Mouse (Mus musculus): ENCODE data around the gene Lmntd1. TPM values are rescaled to one million over a fixed set of nuclear protein-coding genes. Genes with fewer than 3 reads are reported as not detected.

The Lmntd1 gene
- polyA plus RNA-seq, 1 experiment from 2014 or later, result 1.7 TPM

DNA sequence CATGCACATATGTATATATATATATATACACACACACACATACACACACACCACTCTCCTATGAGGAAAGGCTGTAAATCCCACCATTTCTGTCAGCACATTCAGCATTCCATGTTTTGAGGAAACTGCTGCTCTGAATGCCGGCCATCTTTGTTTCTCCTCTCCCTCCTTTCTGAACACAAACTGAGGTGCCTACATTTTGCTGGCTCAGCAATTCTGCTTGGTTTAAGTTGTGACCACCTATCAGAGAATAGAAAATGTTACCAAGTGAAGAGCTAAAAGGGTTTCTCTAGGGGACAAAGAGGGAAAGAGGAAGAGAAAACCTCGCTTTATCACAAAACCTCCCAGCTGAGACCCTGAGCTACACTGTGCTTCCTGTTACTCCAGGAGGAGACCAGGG is 20.3 kb upstream of the Lmntd1 start:
- H3K36me3 ChIP-seq (replicated peaks), result no peaks in the 10 kb centered on the region
- no peak overlapping the region for H3K27ac ChIP-seq
- no peak for ATAC-seq (replicated peaks)
- H3K4me2 ChIP-seq, result no peak overlapping the region
- WGBS, result 96% methylated on average over 2 of the region's 2 CpGs
- no peaks in the 10 kb centered on the region for H3K27me3 ChIP-seq (replicated peaks)
- no peak overlapping the region for H3K9ac ChIP-seq
- H3K4me1 ChIP-seq, result no peaks in the 10 kb centered on the region
- no peaks in the 10 kb centered on the region for H3K9me3 ChIP-seq
- no peak overlapping the region for H3K4me3 ChIP-seq

DNA sequence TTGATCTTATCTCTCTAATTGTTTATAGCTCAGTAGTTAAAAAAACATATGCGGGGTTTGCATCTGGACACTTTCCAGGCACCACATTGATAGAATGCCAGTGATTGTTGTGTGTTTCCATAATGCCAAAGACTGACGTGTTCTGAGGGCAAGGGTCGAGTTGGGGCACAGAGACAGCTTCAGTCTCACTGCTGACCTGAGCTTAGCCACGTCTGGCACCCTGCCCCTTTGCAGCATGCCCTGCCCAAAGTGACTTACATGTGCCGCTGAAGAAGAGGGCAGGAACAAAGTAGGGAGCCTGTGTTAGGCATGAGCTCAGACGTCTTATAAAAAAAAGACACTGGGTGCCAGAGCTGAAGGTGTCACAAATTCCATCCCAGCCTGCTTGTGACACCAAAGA is 16.1 kb upstream of the Lmntd1 start:
- no peak overlapping the region for H3K9ac ChIP-seq
- no peak for ATAC-seq (replicated peaks)
- 62% methylated on average over 6 of the region's 6 CpGs for WGBS

DNA sequence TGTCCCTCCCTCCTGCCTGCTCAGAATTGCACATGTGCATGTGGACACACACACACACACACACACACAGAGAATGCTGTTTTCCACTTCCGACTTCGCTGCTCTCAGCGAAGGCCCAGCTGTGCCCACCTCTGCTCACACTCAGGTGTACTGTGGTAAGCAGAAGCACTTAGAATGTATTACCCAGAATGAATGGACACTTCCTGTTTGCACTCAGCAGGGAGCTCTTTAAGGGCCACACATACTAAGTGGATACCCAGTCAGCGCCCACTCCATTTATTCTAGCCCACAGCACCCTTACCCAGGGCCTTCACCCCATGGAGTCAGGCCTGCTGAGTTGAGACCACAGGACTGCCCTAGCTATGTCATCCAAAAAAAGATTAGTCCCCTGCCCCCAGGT is 9.0 kb upstream of the Lmntd1 start:
- no peak overlapping the region for H3K27ac ChIP-seq
- H3K4me2 ChIP-seq, result no peak overlapping the region
- WGBS, result 92% methylated on average over 4 of the region's 4 CpGs
- ATAC-seq (replicated peaks), result no peak
- H3K36me3 ChIP-seq (replicated peaks), result no peaks in the 10 kb centered on the region
- H3K9me3 ChIP-seq, result no peaks in the 10 kb centered on the region
- no peak overlapping the region for H3K4me3 ChIP-seq
- H3K9ac ChIP-seq, result no peak overlapping the region
- no peaks in the 10 kb centered on the region for H3K27me3 ChIP-seq (replicated peaks)
- peaks cover 3% of the 10 kb centered on the region for H3K4me1 ChIP-seq

More for the DNA sequence above, 16.1 kb upstream of the Lmntd1 start:
- Histone ChIP-seq H3K27me3 (replicated peaks) (no peaks in the 10 kb centered on the region), H3K4me3 (no peak overlapping the region), H3K9me3 (no peaks in the 10 kb centered on the region), H3K27ac (no peak overlapping the region), H3K4me1 (peaks cover 8% of the 10 kb centered on the region), H3K36me3 (replicated peaks) (no peaks in the 10 kb centered on the region), H3K4me2 (no peak overlapping the region)

DNA sequence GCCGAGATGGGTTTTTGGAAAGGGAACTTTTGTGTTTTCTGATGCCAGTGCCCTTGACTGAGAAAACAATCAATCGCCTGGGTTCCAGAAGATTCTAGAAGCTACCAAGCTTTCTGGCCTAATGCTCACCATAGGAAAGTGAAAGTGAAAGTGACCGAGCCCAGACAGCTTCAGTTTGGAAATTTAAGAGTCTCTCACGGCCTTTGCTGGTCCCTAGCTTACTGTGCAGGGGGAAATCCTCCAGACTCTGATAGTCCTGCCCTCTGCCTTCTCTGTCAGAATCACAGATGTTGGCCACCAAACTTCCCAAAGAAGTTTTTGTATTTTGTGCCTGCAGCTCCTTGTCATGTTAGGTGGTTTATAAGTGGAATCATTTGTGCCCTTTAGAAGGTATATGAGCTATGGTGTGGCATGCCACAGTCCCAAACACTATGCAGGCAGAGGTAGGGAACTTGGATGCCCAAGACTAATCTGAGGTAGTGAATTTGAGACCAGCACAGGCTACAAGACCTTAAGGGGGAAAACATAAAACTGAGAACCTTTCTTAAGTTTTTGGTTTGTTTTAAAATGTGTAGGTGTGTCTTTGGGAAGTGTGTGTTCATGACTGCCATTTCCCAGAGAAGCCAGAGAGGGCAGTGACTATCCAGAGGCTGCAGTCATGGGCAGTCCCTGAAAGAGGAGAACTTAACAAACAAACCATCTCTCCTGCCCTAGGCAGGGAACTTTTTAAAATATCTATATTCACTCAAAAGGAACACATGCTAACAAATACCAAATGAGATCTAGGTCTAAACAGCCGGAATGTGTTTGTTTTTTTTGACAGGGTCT is 2.5 kb upstream of the Lmntd1 start:
- H3K9ac ChIP-seq, result no peak overlapping the region
- no peaks in the 10 kb centered on the region for H3K4me1 ChIP-seq
- no peak overlapping the region for H3K27ac ChIP-seq
- 91% methylated on average over 5 of the region's 5 CpGs for WGBS
- H3K9me3 ChIP-seq, result no peaks in the 10 kb centered on the region
- no peak overlapping the region for H3K4me3 ChIP-seq
- no peak for ATAC-seq (replicated peaks)
- no peak overlapping the region for H3K4me2 ChIP-seq
- H3K36me3 ChIP-seq (replicated peaks), result no peaks in the 10 kb centered on the region
- H3K27me3 ChIP-seq (replicated peaks), result no peaks in the 10 kb centered on the region

DNA sequence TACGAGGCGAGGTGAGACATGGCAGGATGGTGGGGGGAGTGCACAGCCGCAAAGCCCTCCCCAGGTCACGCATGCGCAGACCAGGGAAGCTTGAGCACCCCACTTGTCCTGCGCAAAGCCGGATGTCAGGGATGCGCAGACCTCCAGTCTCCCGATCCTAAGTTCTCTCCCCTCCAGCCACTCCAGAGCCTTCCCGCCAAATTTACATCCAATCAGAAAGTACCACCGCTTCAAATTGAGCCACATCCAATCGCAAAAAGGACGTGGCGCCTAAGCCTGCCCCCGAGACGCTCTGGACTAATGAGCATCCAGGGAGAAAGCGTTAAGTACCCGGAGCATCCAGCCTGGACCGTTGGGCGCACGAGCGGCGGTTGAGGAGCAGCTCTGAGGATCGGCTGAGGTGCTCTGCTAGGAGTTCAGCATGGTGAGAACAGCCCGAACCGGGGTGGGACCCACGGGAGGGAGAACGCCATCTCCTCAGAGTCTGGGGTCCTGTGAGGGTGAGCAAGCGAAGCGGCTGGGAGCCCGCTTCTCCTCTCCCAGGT is 1.6 kb upstream of the Lmntd1 start, which contains the start of gene Tuba3b:
TSS of gene Tuba3b (plus strand) at position 92 of the 545 bp plus-strand sequence.
- Histone ChIP-seq H3K4me2 (no peak within 1 kb of the TSS), H3K9ac (no peak within 1 kb of the TSS), H3K27me3 (replicated peaks) (no peaks in the 10 kb centered on the region), H3K4me3 (no peak within 1 kb of the TSS), H3K9me3 (no peaks in the 10 kb centered on the region), H3K4me1 (no peaks in the 10 kb centered on the region), H3K36me3 (replicated peaks) (no peaks in the 10 kb centered on the region), H3K27ac (no peak within 1 kb of the TSS)
- no peak for ATAC-seq (replicated peaks)
- 97% methylated on average over 31 of the region's 31 CpGs for WGBS

DNA sequence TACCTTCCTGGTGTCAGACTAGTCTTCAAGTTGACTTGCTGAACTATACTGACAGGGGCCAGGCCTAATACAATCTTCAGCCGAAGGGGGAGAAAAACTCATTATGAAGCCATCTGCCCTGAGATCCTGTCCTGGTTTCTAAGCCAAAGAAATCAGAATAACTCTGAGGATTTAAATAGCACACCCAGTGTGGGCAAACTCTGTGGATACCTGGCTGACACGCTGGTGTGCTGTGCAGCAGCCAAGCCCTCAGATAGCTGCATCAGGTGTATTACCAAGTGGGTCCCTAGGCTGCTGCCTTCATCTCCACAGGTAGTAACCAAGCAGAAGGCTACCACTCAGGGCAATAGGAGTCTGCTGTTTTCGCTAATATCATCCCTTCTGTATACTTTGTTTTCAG is 1.5 kb downstream of the Lmntd1 start:
- H3K4me2 ChIP-seq, result no peak overlapping the region
- no peaks in the 10 kb centered on the region for H3K27me3 ChIP-seq (replicated peaks)
- no peak overlapping the region for H3K9ac ChIP-seq
- no peak overlapping the region for H3K27ac ChIP-seq
- no peak for ATAC-seq (replicated peaks)
- H3K9me3 ChIP-seq, result no peaks in the 10 kb centered on the region
- no peaks in the 10 kb centered on the region for H3K36me3 ChIP-seq (replicated peaks)
- H3K4me1 ChIP-seq, result no peaks in the 10 kb centered on the region
- no peak overlapping the region for H3K4me3 ChIP-seq
- WGBS, result 79% methylated on average over 3 of the region's 3 CpGs

DNA sequence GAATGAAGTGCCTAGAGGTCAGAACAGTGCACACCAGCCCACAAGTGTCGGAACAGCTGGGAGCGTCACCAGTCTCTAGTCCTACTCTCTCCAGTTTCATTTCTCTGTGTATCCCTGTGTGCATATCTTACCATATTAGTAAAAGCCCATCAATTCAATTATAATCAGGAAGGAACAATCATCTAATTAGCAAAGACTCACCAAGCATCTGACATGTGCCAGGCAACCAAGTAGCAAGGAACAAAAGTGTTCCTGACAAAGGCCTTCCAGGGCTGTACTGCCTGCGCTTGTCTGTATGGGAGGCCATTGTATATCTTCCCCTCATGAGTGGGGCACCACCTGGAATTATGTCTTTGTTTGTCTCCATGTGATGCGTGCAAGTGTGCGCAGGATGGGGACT is 3.2 kb downstream of the Lmntd1 start:
- Histone ChIP-seq H3K4me3 (no peak overlapping the region), H3K4me1 (no peaks in the 10 kb centered on the region), H3K4me2 (no peak overlapping the region), H3K27ac (no peak overlapping the region), H3K36me3 (replicated peaks) (no peaks in the 10 kb centered on the region), H3K9me3 (no peaks in the 10 kb centered on the region), H3K9ac (no peak overlapping the region), H3K27me3 (replicated peaks) (no peaks in the 10 kb centered on the region)
- no peak for ATAC-seq (replicated peaks)
- WGBS, result 80% methylated on average over 5 of the region's 5 CpGs

DNA sequence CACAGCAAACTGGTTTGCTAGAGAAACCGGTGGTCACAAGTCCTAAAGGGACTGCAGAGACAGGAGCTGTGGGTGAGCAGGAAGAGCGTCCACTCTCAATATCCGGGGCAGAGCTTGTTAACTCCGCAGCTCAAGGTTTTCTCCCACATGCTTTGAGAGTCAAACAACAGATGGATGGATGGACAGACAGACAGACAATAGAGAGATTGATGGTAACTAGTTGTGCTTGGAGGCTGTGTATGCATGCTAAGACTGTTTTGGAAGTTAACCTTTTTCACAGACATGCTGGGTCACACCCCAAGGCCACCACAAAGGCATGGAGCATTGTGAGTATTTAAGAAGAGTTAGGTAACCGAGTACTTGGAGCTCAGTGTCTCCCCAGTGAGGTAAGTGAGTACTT is 5.4 kb downstream of the Lmntd1 start:
- Histone ChIP-seq H3K9ac (no peak overlapping the region), H3K4me3 (no peak overlapping the region), H3K36me3 (replicated peaks) (no peaks in the 10 kb centered on the region), H3K27me3 (replicated peaks) (no peaks in the 10 kb centered on the region), H3K9me3 (no peaks in the 10 kb centered on the region), H3K27ac (no peak overlapping the region), H3K4me1 (no peaks in the 10 kb centered on the region), H3K4me2 (no peak overlapping the region)
- WGBS, result 92% methylated on average over 5 of the region's 5 CpGs
- no peak for ATAC-seq (replicated peaks)

DNA sequence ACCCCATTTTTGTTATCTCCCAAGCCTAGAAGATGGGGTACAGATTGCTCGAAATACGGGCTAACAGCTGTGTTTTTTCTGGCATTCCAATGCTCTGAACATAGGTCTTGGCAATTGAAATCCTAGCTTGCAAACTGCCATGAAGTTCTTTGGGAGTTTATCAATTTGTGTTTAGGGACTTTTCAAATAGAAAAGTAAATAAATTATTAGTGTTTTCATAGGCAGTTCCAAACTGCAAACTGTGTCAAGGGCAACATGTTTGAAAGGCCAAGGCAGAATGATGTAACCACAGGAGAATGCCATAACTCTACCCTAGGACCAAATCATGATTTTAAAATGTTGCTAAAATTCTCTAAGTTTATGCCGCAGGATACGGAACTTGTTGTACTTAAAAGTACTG is 6.4 kb downstream of the Lmntd1 start:
- WGBS, result 92% methylated on average over 4 of the region's 4 CpGs
- no peaks in the 10 kb centered on the region for H3K4me1 ChIP-seq
- H3K9ac ChIP-seq, result no peak overlapping the region

DNA sequence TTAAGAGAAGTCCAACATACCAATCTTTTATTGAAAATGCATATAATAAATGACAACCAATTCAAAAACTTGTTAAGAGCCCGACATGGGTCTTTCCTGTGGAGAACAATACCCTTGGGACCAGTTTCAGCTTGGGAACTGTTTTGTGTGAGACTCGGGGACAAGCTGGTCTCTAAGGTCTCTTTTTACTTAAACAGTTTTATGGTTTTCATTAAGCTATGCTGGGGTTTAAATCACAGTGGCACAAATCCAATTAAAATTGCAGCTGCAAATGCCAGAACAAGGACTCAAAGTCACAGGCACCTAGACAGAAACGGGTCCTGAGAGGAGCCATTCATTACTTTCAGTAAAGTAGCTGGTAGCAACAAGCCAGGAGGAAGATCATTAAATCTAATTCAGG is 8.9 kb downstream of the Lmntd1 start:
- no peaks in the 10 kb centered on the region for H3K27me3 ChIP-seq (replicated peaks)
- H3K4me2 ChIP-seq, result no peak overlapping the region
- 14% methylated on average over 3 of the region's 3 CpGs for whole genome bisulfite sequencing
- H3K9ac ChIP-seq, result no peak overlapping the region
- H3K9me3 ChIP-seq, result no peaks in the 10 kb centered on the region
- no peak overlapping the region for H3K4me3 ChIP-seq
- no peaks in the 10 kb centered on the region for H3K36me3 ChIP-seq (replicated peaks)
- ATAC-seq (replicated peaks), result no peak
- no peak overlapping the region for H3K27ac ChIP-seq
- H3K4me1 ChIP-seq, result no peaks in the 10 kb centered on the region

More for the DNA sequence above, 6.4 kb downstream of the Lmntd1 start:
- no peaks in the 10 kb centered on the region for H3K27me3 ChIP-seq (replicated peaks)
- no peaks in the 10 kb centered on the region for H3K36me3 ChIP-seq (replicated peaks)
- no peaks in the 10 kb centered on the region for H3K9me3 ChIP-seq
- H3K27ac ChIP-seq, result no peak overlapping the region
- no peak for ATAC-seq (replicated peaks)
- H3K4me3 ChIP-seq, result no peak overlapping the region
- H3K4me2 ChIP-seq, result no peak overlapping the region

DNA sequence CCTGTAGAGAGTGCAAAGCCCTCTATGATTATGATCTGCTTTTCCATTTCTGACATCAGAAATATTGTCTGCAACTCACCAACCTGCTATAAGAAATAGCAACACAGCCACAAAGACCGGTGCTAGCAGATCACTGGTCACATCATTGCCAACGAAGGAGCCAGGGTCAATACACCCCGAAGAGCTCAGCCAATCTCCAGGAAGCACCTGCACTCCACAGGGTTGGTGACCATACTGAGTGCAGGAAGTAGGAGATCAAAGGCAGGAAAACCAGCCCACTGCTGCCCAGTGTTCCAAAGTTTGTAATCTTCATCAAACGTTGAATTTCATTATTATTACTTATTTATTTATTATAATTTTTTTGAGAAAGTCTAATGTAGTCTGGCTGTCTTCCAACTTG is 9.5 kb downstream of the Lmntd1 start:
- Histone ChIP-seq H3K27me3 (replicated peaks) (no peaks in the 10 kb centered on the region), H3K4me1 (no peaks in the 10 kb centered on the region), H3K9ac (no peak overlapping the region), H3K36me3 (replicated peaks) (no peaks in the 10 kb centered on the region), H3K4me2 (no peak overlapping the region), H3K27ac (no peak overlapping the region), H3K4me3 (no peak overlapping the region), H3K9me3 (no peaks in the 10 kb centered on the region)
- no peak for ATAC-seq (replicated peaks)
- 81% methylated on average over 4 of the region's 4 CpGs for WGBS

DNA sequence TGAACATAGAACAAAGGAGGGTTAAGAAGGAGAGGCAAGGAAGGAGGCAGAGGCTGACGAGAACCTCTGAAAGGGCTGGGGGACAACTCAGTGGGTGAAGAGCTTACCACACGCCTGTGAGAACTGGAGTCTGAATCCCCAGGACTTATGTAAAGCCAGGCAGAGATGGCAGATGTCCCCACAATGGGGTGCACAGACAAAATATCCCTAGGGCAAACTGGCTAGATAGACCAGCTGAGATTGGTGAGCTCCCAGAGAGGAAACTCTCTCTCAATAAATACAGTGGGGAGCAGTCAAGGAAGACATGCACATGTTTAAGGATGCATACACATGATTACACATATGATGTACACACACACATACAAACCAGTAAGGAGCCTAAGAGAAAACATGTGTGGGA is 10.0 kb downstream of the Lmntd1 start:
- 9% methylated on average over 2 of the region's 2 CpGs for WGBS
- no peaks in the 10 kb centered on the region for H3K36me3 ChIP-seq (replicated peaks)
- H3K4me3 ChIP-seq, result no peak overlapping the region
- ATAC-seq (replicated peaks), result no peak
- H3K27ac ChIP-seq, result no peak overlapping the region
- H3K4me1 ChIP-seq, result no peaks in the 10 kb centered on the region
- H3K9me3 ChIP-seq, result no peaks in the 10 kb centered on the region
- no peak overlapping the region for H3K4me2 ChIP-seq
- H3K9ac ChIP-seq, result no peak overlapping the region
- no peaks in the 10 kb centered on the region for H3K27me3 ChIP-seq (replicated peaks)
